Mouse (Mus musculus): ENCODE results near the gene Gm28042.

DNA sequence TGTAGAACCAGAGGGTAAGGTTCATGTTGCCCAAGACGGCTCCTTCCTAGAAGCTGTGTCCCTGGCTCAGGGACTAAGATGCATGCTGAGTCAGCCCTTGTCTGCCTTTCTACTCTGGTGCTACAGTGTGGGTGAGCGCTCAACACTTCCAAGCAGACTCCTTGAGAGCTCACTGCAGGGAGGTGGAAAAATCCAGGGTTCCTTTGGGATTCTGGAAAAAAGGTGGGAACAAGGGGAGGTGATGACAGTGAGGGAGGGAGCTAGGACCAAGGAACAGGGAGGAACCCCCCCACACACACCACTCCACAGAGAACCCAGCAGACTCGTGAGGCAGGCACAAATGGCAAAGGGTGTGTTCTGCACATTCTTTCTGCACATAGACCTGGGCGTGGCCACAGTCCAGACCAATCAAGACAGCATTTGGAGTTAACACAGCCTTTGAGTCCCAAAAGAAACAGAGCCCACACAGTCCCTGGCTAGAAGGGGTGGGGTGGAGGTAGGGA, 16.9 kb downstream of the Gm28042 start:
- no peak for TF ChIP-seq CTCF (conservative IDR thresholded peaks at IDR 0.05; ENCODE audit: insufficient read depth, insufficient read length, low read depth, low read length)
- TF ChIP-seq POLR2A (IDR thresholded peaks at IDR 0.05; ENCODE audit: low read depth, low read length), result no peak
